19 mouse cellular contexts compared by ENCODE assay signal in the genomic region with DNA sequence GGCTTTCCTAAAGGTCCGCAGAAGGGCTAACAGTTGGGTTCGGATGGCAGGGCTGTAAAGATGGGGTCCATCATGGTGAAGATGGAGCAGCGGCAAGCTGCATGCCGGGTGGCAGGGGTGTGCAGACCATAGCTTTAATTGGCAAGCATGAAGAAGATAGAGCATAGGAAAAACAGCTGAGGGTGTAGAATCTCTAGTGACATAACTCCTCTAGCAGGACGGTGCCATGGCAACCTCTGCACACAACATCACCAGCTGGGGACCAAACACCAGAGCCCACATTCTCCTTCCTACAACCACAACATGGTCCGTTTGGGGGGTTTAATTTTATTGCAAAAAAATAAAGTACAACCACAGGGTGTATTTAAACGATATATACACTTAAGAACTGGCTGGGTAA.
DNase-seq lines count a peak whose midpoint lies in the region; ATAC-seq and TF ChIP-seq lines count a peak whose summit lies in the region.
"Had no signal": no experiment of that assay in that cellular context is flagged by ENCODE, and none has a peak within 500 bp of the region (broad histone marks: within the 10 kb centered on the region; RNA-seq: fewer than 3 reads in every experiment).

No protein-coding gene starts in this region.

- no peak for DNase-seq in hindbrain, embryonic 10.5 days (ENCODE audit: low spot score)
- peak; percentile 29 for DNase-seq in layer of hippocampus, adult 9-11 months
- no peak for DNase-seq in layer of hippocampus, postnatal 14 days (ENCODE audit: low spot score in 2 of 2)
- peak; percentile 20 for DNase-seq in brain, adult 2 months (ENCODE audit: low read depth, low spot score)
- DNase-seq in limb, embryonic 14.5 days (ENCODE audit: low spot score): no peak
- DNase-seq: adrenal gland, postnatal 14 days; cerebellum, adult 18-20 months; cerebellum, adult 9-11 months; cerebellum, postnatal 36 days; gastrocnemius, adult 2 months; gastrocnemius, postnatal 25 days had no signal

- H3K27me3 ChIP-seq in hindbrain, embryonic 12.5 days: no peaks in the 10 kb centered on the region
- no peaks in the 10 kb centered on the region for H3K27me3 ChIP-seq in hindbrain, embryonic 10.5 days (ENCODE audit: insufficient read depth, poor library complexity, severe bottlenecking)
- no peaks in the 10 kb centered on the region for H3K27me3 ChIP-seq in limb, embryonic 14.5 days (ENCODE audit: control insufficient read depth, insufficient read depth, low read length)
- no peaks in the 10 kb centered on the region for H3K27me3 ChIP-seq in forebrain, embryonic 12.5 days
- H3K27me3 ChIP-seq: CH12.LX; heart, embryonic 12.5 days; hindbrain, embryonic 13.5 days; Patski had no signal

- H3K4me3 ChIP-seq in hindbrain, embryonic 12.5 days: no peak overlapping the region
- H3K4me3 ChIP-seq in hindbrain, embryonic 10.5 days: no peak overlapping the region
- H3K4me3 ChIP-seq in limb, embryonic 14.5 days (replicated peaks; ENCODE audit: low read length): no peak overlapping the region
- H3K4me3 ChIP-seq in forebrain, embryonic 12.5 days (replicated peaks): no peak overlapping the region
- H3K4me3 ChIP-seq: gastrocnemius, adult 2 months; heart, embryonic 12.5 days; hindbrain, embryonic 13.5 days had no signal

- WGBS in hindbrain, embryonic 12.5 days: 84% methylated on average over 7 of the region's 7 CpGs
- WGBS in hindbrain, embryonic 10.5 days: 92% methylated on average over 7 of the region's 7 CpGs
- 66% methylated on average over 7 of the region's 7 CpGs for WGBS in limb, embryonic 14.5 days
- whole genome bisulfite sequencing in forebrain, embryonic 12.5 days: 89% methylated on average over 7 of the region's 7 CpGs

- H3K36me3 ChIP-seq in hindbrain, embryonic 12.5 days: peaks cover 17% of the 10 kb centered on the region
- peaks cover 31% of the 10 kb centered on the region for H3K36me3 ChIP-seq in hindbrain, embryonic 10.5 days
- H3K36me3 ChIP-seq in limb, embryonic 14.5 days (ENCODE audit: control insufficient read depth, insufficient read depth, low read length): peaks cover 16% of the 10 kb centered on the region
- peaks cover 13% of the 10 kb centered on the region; the same call in 1 of the 2 replicates for H3K36me3 ChIP-seq in forebrain, embryonic 12.5 days (replicated peaks)

- H3K4me1 ChIP-seq in hindbrain, embryonic 12.5 days: peaks cover 5% of the 10 kb centered on the region; the same call in 1 of the 2 replicates
- peaks cover 22% of the 10 kb centered on the region; the same call in 1 of the 2 replicates for H3K4me1 ChIP-seq in hindbrain, embryonic 10.5 days (replicated peaks)
- H3K4me1 ChIP-seq in limb, embryonic 14.5 days (ENCODE audit: control insufficient read depth, insufficient read depth, low read length): peaks cover 10% of the 10 kb centered on the region
- 0 out of 2 replicates have a peak, but pooled peaks cover 4% of the 10 kb centered on the region for H3K4me1 ChIP-seq in forebrain, embryonic 12.5 days
- H3K4me1 ChIP-seq: heart, embryonic 12.5 days had no signal

- TF ChIP-seq POLR2A in limb, embryonic 14.5 days (IDR thresholded peaks at IDR 0.05; ENCODE audit: borderline replicate concordance, extremely low read depth, insufficient read depth, insufficient read length): no peak

- H3K4me2 ChIP-seq in hindbrain, embryonic 12.5 days (replicated peaks): no peak overlapping the region
- no peak overlapping the region for H3K4me2 ChIP-seq in limb, embryonic 14.5 days (replicated peaks; ENCODE audit: low read depth, low read length, severe bottlenecking)
- H3K4me2 ChIP-seq in forebrain, embryonic 12.5 days: no peak overlapping the region
- H3K4me2 ChIP-seq: heart, embryonic 12.5 days; hindbrain, embryonic 13.5 days had no signal

- H3K9me3 ChIP-seq in hindbrain, embryonic 12.5 days (replicated peaks): 0 out of 2 replicates have a peak, but pooled peaks cover 3% of the 10 kb centered on the region
- H3K9me3 ChIP-seq in hindbrain, embryonic 10.5 days: peaks cover 18% of the 10 kb centered on the region
- 0 out of 2 replicates have a peak, but pooled peaks cover 5% of the 10 kb centered on the region for H3K9me3 ChIP-seq in limb, embryonic 14.5 days (ENCODE audit: control insufficient read depth, low read length)
- H3K9me3 ChIP-seq in forebrain, embryonic 12.5 days: peaks cover 6% of the 10 kb centered on the region; the same call in 1 of the 2 replicates

- no peak overlapping the region for H3K27ac ChIP-seq in hindbrain, embryonic 12.5 days
- H3K27ac ChIP-seq in hindbrain, embryonic 10.5 days: no peak overlapping the region
- H3K27ac ChIP-seq in limb, embryonic 14.5 days (replicated peaks; ENCODE audit: low read depth, low read length): no peak overlapping the region
- no peak overlapping the region for H3K27ac ChIP-seq in forebrain, embryonic 12.5 days
- H3K27ac ChIP-seq: gastrocnemius, adult 2 months; hindbrain, embryonic 13.5 days had no signal

- no peak overlapping the region for H3K9ac ChIP-seq in hindbrain, embryonic 12.5 days
- H3K9ac ChIP-seq in limb, embryonic 14.5 days (ENCODE audit: low read depth, low read length, severe bottlenecking): no peak overlapping the region
- no peak overlapping the region for H3K9ac ChIP-seq in forebrain, embryonic 12.5 days
- H3K9ac ChIP-seq: heart, embryonic 12.5 days; hindbrain, embryonic 13.5 days had no signal

- 0 out of 2 replicates have a peak, but pooled peaks have one; percentile 39 for ATAC-seq in hindbrain, embryonic 12.5 days (ENCODE audit: low FRiP score)
- ATAC-seq in limb, embryonic 14.5 days (ENCODE audit: low FRiP score, low read depth): peak; percentile 30; the same call in 1 of the 2 replicates
- no peak for ATAC-seq in forebrain, embryonic 12.5 days (ENCODE audit: low FRiP score)
- ATAC-seq: activated CD4-positive, CD25-positive, alpha-beta regulatory T cell, adult 4 months; forebrain, embryonic 16.5 days; Patski had no signal

Comparison
In these comparisons a context has a peak if more than half of its experiments do, and no peak if none do; other contexts are left out.
1. DNase-seq: peak in layer of hippocampus, adult 9-11 months (single experiment) and brain, adult 2 months (single experiment); none in hindbrain, embryonic 10.5 days (single experiment), layer of hippocampus, postnatal 14 days (0 of 2) and limb, embryonic 14.5 days (single experiment).